18 mouse cellular contexts compared by ENCODE assay signal in the genomic region with DNA sequence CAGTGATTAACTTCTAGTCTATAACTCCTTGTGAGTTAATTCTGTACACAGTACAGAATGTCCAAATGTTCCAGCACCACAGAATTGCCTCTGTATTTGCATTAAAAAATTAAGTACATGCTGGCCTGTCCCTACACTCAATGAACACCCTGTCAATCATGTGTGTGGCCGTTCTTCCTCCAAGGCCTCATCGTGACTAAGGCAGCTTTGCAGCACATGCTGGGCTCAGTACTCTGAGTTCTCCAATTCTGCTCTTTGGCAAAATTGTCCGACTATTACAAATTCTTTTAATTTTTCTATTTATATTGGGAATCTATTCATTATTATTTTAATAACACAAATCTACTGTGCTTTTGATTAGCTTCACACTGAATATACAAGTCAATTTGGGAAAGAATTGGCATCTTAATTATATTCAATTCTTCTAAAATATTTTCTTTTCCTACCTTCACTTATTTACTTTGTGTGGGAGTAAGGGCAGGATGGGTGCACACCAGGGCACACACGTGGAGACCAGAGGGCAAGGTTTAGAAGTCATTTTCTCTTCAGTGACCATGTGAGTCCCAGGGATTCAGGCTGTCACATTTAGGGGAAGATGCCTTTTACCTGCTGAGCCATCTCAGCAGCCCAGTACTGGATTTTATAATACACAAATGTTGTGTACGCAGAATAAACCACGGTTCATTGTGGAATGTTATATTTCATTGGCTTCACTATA.
"Had no signal": no experiment of that assay in that cellular context is flagged by ENCODE, and none has a peak within 500 bp of the region (broad histone marks: within the 10 kb centered on the region; RNA-seq: fewer than 3 reads in every experiment).

No protein-coding gene starts in this region.

- H3K9me3 ChIP-seq: midbrain, embryonic 10.5 days; midbrain, embryonic 12.5 days; neural tube, embryonic 13.5 days; neural tube, embryonic 15.5 days had no signal

- H3K27ac ChIP-seq: midbrain, embryonic 10.5 days; midbrain, embryonic 12.5 days; neural tube, embryonic 13.5 days; neural tube, embryonic 15.5 days had no signal

- H3K4me2 ChIP-seq: lung, embryonic 14.5 days; midbrain, embryonic 12.5 days; neural tube, embryonic 13.5 days; neural tube, embryonic 15.5 days had no signal

- DNase-seq: lung, embryonic 14.5 days; lung, postnatal 10 days; lung, postnatal 4 days; midbrain, embryonic 14.5 days; retina, postnatal 1 day; right cerebral cortex, adult 18-20 months; right cerebral cortex, postnatal 25 days; right cerebral cortex, postnatal 4 days; spleen, adult 18-20 months; thymus, adult 18-20 months; thymus, postnatal 14 days; thymus, postnatal 36 days had no signal

- H3K27me3 ChIP-seq: midbrain, embryonic 12.5 days; neural tube, embryonic 13.5 days; neural tube, embryonic 15.5 days had no signal

- ATAC-seq: midbrain, embryonic 16.5 days had no signal

- H3K9ac ChIP-seq: lung, embryonic 14.5 days; midbrain, embryonic 12.5 days; neural tube, embryonic 13.5 days; neural tube, embryonic 15.5 days had no signal

- H3K36me3 ChIP-seq: midbrain, embryonic 10.5 days; midbrain, embryonic 12.5 days; neural tube, embryonic 13.5 days; neural tube, embryonic 15.5 days had no signal

- H3K4me3 ChIP-seq: midbrain, embryonic 10.5 days; midbrain, embryonic 12.5 days; myocyte; neural tube, embryonic 13.5 days; neural tube, embryonic 15.5 days had no signal
